Mouse (Mus musculus) WW6 (cell line): Measurements from ENCODE around the gene Amph.

Experiments used
- DNase-seq: peaks from one replicate; pipeline ENCODE4 v3.0.0-alpha.2; 2013; ENCODE audit warnings: low read depth, low spot score

Gene Amph

GRCm38 (mm10) chr13:19139771-19140170 lies 191.8 kb downstream of the Amph start:
- no peak for DNase-seq

GRCm38 (mm10) chr13:19143766-19144165 lies 195.8 kb downstream of the Amph start:
- DNase-seq, result no peak

- DNase-seq, result no peak
Measured at GRCm38 (mm10) chr13:19147468-19147867, 199.5 kb downstream of the Amph start.

GRCm38 (mm10) chr13:19149574-19149973 lies 201.6 kb downstream of the Amph start:
- DNase-seq, result no peak

- DNase-seq, result no peak
Measured at GRCm38 (mm10) chr13:19150438-19151301, 202.7 kb downstream of the Amph start.

GRCm38 (mm10) chr13:19152126-19152525 lies 204.1 kb downstream of the Amph start:
- DNase-seq, result no peak

- DNase-seq, result no peak
Measured at GRCm38 (mm10) chr13:19158484-19158883, 210.5 kb downstream of the Amph start.

GRCm38 (mm10) chr13:19160616-19161015 lies 212.6 kb downstream of the Amph start:
- no peak for DNase-seq

GRCm38 (mm10) chr13:19161111-19161510 lies 213.1 kb downstream of the Amph start:
- DNase-seq, result no peak

- DNase-seq, result no peak
Measured at GRCm38 (mm10) chr13:19162120-19162519, 214.1 kb downstream of the Amph start.

- DNase-seq, result no peak
Measured at GRCm38 (mm10) chr13:19177662-19178259, 229.8 kb downstream of the Amph start.

GRCm38 (mm10) chr13:19178351-19178750 lies 230.3 kb downstream of the Amph start:
- no peak for DNase-seq

- no peak for DNase-seq
Measured at GRCm38 (mm10) chr13:19182259-19182658, 234.3 kb downstream of the Amph start.

- no peak for DNase-seq
Measured at GRCm38 (mm10) chr13:19190052-19190451, 242.0 kb downstream of the Amph start.

GRCm38 (mm10) chr13:19194803-19195202 lies 246.8 kb downstream of the Amph start:
- no peak for DNase-seq

- no peak for DNase-seq
Measured at GRCm38 (mm10) chr13:19195456-19195855, 247.5 kb downstream of the Amph start.
